Mouse (Mus musculus) retina, postnatal 1 day (tissue): ENCODE measurements around the gene Csnk2b.

Experiments used
- DNase-seq: peaks from one replicate; pipeline ENCODE4 v3.0.0-alpha.2; 2012

Csnk2b gene

DNA sequence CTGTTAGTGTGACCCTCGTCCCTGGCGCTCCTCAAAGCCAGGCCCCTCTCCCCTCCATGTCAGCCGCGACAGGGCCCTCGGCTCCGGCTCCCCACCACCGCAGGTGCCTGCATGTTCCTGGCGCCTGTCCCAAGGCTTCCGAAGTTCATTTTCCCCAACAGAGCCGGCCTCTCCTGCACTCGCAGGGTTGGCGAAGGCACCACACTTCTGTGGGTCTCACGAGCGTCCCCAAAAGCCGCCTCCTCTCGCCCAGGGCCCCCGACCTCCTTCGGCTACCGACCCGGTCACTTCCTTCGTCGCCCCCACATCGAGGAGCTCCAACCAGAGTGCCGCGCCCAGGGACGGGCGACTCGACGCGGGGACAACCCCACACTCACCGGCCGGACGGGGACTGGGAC, 1.1 kb downstream of the Csnk2b start:
- DNase-seq = no peak

DNA sequence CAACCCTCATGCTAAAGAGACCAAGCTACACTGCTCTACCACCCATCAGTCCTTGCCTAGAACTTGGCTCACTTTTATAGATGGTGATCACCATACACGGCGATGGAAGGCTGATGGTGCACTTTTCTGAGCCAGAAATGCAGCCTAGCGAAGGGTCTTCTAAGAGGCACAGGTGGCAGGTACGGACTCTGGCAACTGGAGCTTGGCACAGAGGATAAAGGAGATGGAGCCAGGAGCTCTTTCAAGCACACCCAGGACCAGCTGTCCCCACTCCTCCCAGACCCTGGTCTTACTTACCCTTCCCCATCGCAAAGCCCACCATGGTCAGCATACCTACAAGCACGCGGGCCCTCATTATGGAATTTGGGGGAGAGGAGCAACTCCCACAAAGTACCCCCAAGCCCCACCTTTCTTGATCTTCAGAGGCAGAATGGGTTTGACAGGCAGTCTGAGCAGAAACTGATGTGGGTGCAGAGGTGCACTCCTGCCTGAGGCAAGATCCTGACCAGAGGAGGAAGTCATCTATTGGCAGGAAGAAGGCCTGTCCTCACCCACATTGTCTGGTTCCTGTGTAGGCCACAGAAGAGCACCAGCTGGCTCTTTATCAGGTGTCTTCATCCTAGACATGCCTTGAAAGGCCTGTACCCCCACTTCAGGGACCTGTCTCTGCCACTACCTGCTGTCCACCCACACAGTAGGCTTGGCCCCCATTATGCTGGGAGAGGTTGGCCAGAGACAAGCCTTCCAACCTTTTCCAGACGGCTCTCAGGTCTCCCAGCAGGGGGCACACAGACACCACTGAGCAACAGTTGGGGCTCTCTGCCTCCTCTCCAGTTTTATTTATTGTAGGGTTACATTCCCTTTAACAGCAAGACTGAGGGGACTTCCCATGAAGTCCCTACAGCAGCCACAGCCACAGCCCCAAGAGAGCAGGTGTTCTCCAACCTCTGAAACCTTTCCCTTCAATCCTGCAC, 6.5 kb downstream of the Csnk2b start, which contains the start of gene Ly6g5b:
Gene Ly6g5b, minus strand, starts transcription at position 383 of the 974 bp plus-strand sequence.
- DNase-seq = no peak

DNA sequence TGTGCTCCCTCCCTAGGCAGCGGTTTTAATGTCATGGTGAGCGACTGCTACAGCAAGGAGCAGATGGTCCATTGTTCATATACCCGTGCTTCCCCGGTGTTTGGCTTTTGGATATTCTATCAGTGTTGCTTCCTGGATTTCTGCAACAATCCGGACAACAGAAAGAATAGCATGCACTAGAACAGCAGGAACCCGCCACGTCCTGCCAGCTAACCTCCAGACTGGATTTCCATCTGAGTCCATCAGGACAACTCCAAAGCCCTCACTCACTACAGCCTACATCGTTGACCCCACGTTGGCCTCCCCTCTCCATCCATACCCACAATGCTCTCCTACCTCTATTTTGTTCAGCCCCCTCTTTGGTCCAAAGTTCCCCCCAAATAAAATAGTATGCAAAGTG, 10.1 kb downstream of the Csnk2b start:
- no peak for DNase-seq

DNA sequence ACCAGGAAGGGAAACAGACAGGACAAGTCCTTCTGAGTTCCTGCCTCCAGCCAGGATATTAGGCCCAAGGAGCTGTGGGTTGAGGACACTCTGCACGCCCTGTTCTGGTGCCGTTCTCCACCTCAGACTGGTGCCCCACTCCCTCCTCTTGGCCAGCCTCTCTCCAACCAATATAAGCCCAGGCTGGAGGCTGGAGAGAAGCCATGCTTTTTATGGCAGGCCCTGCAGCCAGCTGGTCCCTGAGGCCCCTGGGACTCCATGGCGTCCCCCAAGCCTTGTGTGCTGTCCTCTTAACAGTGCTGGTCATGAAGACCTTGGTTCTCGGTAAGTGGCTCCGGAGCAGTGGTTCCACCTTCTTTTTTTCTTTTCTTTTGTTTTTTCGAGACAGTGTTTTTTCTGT, 13.8 kb downstream of the Csnk2b start, which contains the start of gene Ly6g5c:
Gene Ly6g5c, plus strand, starts transcription at position 183 of the 400 bp plus-strand sequence.
- no peak for DNase-seq

DNA sequence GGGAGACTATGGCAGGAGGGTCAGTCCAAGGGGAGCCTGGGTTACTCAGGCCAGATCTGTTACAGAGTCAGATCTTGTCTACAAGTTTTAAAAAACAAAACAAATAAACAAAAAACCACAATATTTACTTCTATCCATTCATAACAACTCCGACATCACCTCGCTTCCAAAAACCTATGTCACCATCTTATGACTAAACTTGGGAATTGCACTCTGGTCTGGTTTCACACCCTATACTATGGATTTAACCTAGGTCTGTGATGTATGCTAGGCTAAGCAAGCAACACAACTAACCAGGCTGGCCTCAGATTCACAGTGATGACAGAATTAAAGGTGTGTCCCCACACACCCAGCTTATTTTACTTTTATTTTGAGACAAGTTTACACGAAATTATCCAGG, 15.3 kb downstream of the Csnk2b start:
- no peak for DNase-seq

DNA sequence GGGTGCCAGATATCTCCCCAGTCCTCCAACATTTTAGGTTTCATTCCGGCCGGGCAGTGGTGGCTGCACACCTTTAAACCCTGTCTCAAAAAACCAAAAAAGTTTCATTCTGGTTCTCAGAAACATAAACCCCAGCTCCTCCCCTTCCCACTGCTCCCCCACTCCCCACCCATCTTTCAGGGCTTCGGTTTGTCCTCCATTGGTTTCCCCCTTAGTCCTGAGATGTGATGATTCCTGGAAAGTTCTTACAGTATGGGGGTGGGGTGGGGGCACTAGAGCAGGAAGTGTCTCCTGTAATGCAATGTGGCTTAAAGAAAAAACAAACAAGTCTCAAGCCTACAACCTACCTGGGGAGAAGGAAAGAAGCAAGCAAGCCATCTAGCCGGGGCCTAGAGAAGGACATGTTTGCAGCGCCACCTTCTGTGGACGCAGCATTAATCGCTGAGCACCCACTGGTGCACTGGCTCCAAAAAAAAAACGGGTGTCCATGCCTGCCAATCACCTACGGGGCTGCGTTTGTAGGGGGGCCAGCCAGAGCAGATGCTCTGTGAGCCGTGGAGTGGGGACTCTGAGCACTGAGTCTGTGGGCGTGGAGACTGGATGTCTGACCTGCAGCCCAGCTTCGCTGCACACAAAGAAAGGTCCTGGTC, 16.0 kb downstream of the Csnk2b start:
- peak; percentile 80 for DNase-seq

DNA sequence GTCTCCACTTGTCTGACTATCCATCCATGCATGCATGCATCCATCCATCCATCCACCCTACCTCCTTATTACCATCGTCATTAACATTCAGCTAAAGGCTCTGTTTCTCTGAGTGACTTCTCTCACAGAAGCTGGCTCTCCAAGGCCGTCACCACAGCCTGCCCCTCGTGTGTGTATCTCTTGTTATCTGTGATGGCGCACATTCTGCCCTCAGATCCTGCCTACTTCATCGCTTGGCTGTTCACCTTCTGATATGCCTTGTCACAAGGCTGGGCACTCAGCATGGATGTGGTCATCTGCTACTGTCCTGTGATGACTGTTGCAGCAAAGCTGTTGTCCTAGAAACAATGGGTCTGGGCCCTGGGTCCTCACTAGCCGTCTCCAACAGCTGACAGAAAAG, 17.1 kb downstream of the Csnk2b start:
- no peak for DNase-seq

DNA sequence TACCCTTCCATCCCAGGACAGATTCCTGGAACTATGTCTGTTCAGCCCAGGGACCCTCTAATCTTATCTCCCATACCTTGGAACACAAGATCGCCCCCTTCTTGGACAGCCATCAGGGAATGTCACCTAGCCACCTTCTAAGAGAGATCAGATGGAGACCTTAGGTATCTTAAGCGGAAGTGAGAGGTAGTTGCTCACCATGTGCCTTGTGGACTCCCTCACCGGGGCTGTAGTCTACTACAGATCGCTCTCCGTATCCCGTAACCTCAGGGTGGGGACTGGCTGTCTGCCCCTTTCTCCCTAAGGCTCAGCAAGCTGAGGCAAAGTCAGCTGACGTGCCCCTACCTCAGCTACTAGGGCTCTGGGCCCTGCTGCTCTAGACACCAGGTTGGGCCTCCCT, 17.8 kb downstream of the Csnk2b start:
- DNase-seq = no peak

DNA sequence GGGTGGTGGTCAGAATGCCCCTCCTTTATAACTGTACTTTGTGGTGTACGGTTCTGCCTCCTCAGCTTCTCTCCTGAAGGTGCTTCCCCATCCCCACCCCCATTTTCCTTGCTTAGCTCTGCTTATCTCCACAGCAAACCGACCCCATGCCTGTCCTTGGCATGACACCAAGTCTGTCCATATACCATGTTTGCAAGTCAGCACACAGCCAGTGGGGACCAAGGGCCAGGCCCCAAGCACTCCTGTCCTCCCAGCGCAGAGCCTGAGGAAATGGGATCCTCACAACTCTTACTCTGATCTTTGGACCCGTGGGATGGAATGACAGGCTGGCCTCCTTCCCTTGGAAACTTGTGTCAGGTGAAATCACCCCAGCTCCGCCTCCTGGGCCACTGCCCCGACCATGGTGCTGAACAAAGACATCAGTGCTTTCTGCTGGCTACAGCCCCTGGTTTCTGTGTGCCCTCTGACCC, 18.6 kb downstream of the Csnk2b start:
- no peak for DNase-seq

DNA sequence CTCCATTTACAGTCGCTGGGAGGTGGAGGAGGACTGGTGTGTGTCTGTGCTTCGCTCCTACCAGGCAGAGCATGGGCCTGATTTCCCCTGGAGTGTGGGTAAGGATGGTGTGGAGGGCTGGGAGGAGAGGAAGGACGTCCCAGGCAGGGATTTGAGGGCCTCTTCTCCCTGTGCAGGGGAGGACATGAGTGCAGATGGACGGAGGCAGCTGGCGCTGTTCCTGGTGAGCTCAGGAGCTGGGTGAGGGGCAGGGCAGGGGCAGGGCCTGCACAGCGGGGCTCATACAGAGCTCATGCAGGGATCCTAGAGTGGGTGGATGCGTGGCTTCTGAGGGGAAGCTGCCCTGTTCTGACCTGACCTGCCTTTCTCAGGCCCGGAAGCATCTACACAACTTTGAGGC, 19.6 kb downstream of the Csnk2b start:
- DNase-seq = no peak

DNA sequence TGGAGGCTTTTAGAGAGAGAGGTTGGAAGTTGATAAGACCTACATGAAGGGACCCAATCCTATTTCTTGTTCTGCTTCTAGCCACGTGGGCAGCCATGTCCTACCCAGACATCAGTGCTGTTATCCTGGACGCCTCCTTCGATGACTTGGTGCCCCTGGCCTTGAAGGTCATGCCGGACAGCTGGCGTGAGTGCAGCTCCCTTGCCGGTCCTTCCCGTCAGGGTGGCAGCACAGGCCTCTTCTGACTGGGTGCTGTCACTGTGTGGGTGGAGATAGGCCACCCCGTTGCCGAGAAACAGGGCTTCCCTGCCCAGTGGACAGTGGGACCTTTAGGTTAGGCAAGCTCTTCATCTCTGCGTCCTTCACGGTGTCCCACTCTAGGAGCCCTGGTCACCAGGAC, 20.7 kb downstream of the Csnk2b start:
- no peak for DNase-seq

DNA sequence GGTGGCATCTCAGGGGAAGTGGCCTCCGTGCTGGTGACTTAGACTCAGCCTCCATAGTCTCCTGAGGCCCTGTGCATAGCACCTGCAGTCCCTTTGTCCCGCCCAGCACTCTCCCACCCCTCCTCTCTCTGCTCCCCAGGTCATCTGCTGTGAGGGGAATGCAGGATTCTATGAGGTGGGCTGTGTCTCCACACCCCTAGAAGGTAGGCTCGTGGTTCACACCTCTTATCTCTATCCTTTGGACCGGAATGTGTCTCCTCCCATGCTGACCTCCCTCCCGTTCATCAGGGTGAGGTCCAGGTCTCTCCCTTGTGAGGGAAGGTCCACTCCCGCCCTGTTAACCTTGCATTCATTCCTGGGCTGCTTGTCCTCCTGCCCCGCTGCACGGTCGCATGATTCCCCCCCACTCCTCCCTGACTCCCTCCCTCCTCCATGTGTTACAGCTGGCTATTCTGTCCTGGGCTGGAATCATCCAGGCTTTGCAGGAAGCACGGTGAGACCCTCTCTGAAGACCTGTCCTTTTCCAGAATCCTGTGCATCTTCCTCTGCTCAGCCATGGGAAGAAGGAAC, 21.6 kb downstream of the Csnk2b start:
- no peak for DNase-seq

DNA sequence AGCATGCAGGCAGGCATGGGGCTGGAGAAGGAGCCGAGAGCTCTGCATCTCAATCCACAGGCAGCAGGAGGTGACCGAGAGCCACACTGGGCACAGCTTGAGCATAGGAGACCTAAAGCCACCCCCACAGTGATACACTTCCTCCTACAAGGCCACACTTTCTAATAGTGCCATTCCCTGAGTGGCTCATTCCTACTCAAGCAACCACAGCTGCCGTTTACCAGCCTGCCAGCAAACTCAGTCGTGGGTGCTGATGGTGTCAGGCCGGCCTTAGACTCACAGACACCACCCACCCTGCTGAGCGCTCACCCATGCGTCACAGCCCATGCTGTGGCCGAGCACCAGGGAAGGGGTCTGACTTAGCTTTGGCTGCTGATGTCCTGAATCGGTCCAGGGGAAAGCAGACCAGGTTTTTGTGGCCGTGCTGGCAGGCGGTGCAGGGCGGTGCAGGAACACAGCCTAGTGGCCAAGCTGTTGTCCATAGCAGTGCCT, 24.6 kb downstream of the Csnk2b start:
- no peak for DNase-seq

DNA sequence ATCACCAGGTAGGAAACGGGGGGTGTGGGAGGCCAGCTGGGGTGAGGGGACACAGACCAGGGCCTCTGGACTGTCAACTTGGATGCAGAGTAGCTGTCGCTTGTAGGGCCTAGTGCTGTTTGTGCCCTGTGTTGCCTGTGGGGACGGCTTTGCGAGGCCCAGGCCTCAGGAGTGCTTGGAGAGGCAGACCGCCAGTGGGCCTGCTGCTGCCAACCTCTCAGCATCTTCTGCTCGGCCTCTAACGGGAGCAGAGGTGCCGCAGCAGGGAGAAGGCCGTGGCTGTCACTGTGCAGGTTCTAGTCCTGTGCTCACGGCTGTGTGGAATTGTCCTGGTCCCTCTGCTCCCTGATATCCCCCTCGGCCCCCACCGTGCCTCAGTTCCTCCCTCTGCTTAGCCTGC, 25.3 kb downstream of the Csnk2b start:
- no peak for DNase-seq

DNA sequence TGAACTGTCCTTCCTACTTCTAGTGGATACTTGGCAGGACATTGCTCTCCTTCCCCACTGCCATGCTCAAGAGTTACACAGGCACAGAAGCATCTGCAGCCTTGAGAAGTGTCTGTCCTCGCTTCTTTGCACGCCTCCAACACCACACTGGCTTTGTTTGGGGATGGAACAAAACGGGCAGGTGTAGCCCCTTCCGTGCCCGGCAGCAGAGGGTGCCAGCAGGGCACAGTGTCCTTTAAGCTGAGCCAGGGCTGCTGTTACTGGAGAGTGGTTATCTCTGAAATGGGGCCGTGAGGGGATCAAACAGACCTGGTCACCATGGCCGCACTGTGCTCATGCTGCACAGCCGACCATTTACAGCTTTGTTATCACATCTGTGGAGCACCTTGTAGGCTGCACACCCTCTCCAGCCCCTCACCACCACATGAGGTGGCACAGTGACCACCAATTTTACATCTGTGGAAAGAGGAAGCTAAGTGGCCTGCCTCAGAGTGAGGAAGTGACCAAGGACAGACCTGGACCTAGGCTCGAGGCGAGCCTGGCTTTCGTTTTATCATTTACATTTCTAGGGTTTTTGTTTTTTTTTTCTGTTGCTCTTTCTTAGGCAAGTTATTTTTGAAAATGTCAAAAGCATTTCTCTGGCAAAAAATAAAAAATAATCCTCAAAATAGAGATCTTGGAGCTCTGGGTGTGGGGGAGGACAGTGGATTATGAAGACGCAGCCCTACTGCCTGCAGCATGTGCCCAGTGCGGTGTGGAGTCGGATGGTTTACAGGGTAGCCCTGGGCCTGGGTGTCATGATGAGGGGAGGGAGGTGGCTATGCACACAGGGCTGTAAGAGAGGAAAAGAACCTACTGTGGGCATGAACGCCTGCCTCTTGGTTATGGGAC, 27.1 kb downstream of the Csnk2b start:
- no peak for DNase-seq

DNA sequence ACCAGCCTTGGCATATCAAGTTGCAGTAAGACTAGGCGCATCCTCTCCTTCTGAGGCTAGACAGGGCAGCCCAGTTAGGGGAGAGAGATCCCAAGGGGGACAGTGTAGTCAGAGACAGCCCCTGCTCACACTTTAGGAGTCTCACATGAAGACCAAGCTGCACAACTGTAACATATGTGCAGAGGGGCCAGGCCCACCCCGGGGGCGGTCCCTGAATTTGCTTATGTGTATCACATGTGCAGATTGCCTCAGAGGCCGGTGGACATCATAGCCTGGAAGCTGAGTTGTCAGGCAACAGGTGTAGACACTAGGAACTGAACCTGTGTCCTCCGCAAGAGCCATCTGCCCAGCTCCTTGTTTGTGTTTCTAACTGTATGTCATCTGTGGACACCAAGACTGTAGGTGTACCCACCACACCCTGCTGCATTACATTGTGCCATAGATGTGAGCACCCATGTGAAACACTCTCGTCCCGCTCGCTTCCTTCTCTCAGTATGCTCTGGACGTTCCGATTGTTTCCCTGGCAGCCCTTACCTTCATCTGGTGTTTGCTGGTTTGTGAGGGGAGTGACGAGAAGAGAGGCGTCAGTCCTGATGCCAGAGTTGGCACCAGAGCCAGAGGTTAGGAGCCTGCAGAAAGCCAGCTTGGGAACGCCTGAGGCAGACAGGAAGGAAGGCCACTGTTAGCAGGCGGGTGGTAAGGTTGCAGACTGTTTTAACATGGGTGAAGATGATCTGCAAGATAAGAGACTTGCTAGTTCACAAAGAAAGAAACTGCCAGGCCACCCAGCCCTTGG, 29.3 kb downstream of the Csnk2b start:
- DNase-seq = no peak

DNA sequence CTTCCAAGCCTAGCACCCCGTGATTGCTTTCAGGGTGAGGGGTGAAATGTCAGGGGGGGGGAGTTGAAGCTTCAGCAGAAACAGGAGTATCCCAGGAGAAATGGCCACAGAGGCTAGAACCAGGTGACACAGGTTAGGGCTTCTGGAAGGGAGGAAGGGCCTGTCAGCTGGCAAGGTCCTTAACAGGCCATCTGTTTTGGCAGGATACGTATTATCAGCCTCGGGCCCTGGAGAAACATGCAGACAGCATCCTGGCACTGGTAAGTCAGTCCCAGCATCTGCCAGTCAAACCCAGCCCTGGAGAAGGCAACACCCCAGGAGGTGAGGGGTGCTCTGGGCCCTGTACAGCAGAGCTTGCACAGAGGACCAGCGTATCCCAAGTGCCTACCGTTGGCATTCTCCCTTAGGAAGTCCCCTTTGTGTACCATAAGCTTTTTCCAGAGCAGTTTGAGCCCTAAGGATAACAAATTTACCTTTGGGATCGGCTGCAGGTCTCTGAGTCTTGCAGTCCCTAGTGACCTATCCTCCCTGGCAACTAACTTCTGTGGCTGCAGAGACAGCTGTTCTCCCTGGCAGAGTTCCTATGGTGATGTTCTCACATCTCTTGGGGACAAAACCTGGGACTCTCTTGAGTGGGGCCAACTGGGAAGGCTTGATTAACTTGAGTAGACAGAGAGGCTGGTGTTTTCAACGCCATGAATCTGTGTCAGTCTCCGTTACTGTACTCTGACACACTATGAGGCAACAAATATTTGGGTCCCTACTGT, 31.5 kb downstream of the Csnk2b start:
- no peak for DNase-seq

DNA sequence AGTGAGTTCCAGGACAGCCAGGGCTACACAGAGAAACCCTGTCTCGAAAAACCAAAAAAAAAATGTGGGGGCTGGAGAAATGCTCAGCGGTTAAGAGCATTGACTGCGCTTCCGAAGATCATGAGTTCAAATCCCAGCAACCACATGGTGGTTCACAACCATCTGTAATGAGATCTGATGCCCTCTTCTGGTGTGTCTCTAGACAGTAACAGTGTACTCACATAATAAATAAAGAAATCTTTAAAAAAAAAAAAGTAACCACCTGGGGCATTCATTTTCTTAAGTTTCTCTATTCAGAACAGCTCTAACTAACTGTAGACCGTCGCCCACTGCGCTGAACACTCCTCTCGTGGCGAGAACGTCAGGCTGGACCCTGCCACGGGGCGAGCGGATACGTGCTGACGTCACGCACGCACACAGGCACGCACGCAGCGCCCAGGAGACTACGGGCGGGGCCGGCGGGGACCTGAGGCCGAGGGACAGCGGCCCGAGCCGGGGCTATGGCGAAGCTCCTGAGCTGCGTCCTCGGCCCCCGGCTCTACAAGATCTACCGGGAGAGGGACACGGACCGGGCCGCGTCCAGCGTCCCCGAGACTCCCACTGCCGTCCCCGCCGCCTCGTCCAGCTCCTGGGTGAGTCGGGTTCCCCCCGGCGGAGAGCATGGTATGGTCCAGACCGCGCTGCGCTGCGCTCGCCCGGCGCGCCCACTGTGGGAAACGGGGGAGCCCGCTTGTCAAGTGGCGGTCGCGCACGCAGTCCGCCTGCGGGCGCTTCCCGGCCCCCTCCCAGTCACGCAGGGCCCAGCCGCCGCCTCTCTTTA, 32.8 kb downstream of the Csnk2b start, which contains the start of gene Abhd16a:
Gene Abhd16a, plus strand, starts transcription at position 439 of the 820 bp plus-strand sequence.
- DNase-seq = peak; percentile 97

DNA sequence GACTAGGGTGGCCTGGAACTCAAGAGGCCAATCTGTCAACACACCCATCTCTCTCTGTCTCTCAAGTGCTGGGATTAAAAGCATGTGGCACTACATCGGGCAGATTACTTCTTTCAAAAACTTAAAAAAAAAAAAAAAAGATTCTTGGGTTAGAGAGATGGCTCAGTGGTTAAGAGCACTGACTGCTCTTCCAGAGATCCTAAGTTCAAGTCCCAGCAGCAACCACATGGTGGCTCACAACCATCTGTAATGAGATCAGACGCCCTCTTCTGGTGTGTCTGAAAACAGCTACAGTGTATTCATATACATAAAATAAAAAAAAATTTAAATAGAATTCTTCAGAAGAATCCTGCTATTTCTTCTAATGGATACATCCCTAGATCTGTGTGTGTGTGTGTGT, 33.7 kb downstream of the Csnk2b start:
- no peak for DNase-seq
